Mouse (Mus musculus): Measurements from ENCODE around the gene Cpsf4l.

- no peak for TF ChIP-seq POLR2A (IDR thresholded peaks at IDR 0.05; ENCODE audit: extremely low read depth, insufficient read depth, low read length)
- no peak for TF ChIP-seq CTCF (IDR thresholded peaks at IDR 0.05; ENCODE audit: extremely low read depth, insufficient read depth, low read length)
Observed at GRCm38 (mm10) chr11:113737553-113737854, 27.7 kb upstream of the Cpsf4l start.

Data from cortical plate, adult 2 months (tissue).